Mouse (Mus musculus): ENCODE measurements at regions not wholly inside any gene's neighbourhood (a gene's known extent, or its start where the extent isn't known, plus 50 kb on each side); places are given as distances from the start of the nearest gene placed in this dataset.
A peak's percentile ranks its signal among the peaks of the same experiment; 100 is the strongest.

DNA sequence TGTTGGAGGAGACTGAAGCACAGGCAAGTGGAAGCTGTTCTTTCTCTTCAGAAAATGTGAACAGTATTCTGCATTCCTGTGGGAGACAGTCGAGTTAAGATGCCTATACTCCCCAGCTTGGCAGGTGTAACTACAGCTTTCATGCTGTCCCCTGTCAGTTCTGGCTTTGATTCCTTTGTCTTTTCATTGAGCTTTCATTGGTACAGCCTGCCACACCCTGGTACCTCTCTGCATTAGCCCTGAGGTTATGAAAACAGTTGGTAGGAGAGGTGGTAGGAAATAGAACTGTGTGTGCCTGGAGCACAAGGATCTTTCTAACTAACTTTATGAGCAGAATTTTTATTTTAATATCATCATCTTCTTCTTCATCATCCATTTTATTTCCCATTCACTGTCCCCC, 551.6 kb downstream of the Car8 start:
- TF ChIP-seq CTCF (conservative IDR thresholded peaks at IDR 0.05 in 1 of 2, IDR thresholded peaks at IDR 0.05 in 1 of 2; ENCODE audit: low read depth in 2 of 2, low read length in 2 of 2) (peak in 1 of 2 experiments; percentile 25; a peak in 1 of 4 replicates), POLR2A (IDR thresholded peaks at IDR 0.05; ENCODE audit: low read depth, low read length) (no peak), UBTF (IDR thresholded peaks at IDR 0.05; ENCODE audit: low read depth, low read length) (no peak), TCF12 (IDR thresholded peaks at IDR 0.05; ENCODE audit: low read depth, low read length) (no peak), RCOR1 (conservative IDR thresholded peaks at IDR 0.05; ENCODE audit: low read depth, low read length) (no peak), JUND (conservative IDR thresholded peaks at IDR 0.05; ENCODE audit: low read depth, low read length) (no peak), USF1 (IDR thresholded peaks at IDR 0.05; ENCODE audit: low read depth, low read length) (no peak), ZNF384 (IDR thresholded peaks at IDR 0.05; ENCODE audit: low read depth, low read length) (no peak), EP300 (IDR thresholded peaks at IDR 0.05; ENCODE audit: low read length) (no peak), SIN3A (IDR thresholded peaks at IDR 0.05; ENCODE audit: low read length) (no peak), IRF4 (IDR thresholded peaks at IDR 0.05; ENCODE audit: low read depth, low read length) (no peak), TBP (conservative IDR thresholded peaks at IDR 0.05; ENCODE audit: low read depth, low read length) (no peak), ZKSCAN1 (IDR thresholded peaks at IDR 0.05; ENCODE audit: borderline replicate concordance, low read depth, low read length) (no peak)

Measured in CH12.LX (cell line).